Mouse (Mus musculus): ENCODE data around the gene Ddn. TPM values are rescaled to one million over a fixed set of nuclear protein-coding genes. Genes with fewer than 3 reads are reported as not detected.

The Ddn gene
- 100 to 1,000 TPM; 827 to 848 TPM for total RNA-seq (2021)

- no peak for DNase-seq (ENCODE audit: low spot score in 2 of 2)
- intact Hi-C loops (cut with DNase I), result loop anchor here (2.0 kb wide), 1 partner anchor 21 kb away; the partner anchor contains the start of gene Prkag1
Observed at GRCm38 (mm10) chr15:98809390-98809789, at the start of gene Ddn. TSS of gene Ddn (minus strand) at chr15:98809490.

GRCm38 (mm10) chr15:98854214-98854613 is 44.9 kb upstream of the Ddn start:
- no peak for DNase-seq (ENCODE audit: low spot score in 2 of 2)
- intact Hi-C loops (cut with DNase I), result no loop called here

- intact Hi-C loops (cut with DNase I), result no loop called here
- no peak for DNase-seq (ENCODE audit: low spot score in 2 of 2)
Observed at GRCm38 (mm10) chr15:98853161-98853937, 44.1 kb upstream of the Ddn start.

- DNase-seq (ENCODE audit: low spot score in 2 of 2), result no peak
- intact Hi-C loops (cut with DNase I), result no loop called here
Observed at GRCm38 (mm10) chr15:98852733-98853132, 43.4 kb upstream of the Ddn start.

- intact Hi-C loops (cut with DNase I), result no loop called here
- DNase-seq (ENCODE audit: low spot score in 2 of 2), result no peak
Observed at GRCm38 (mm10) chr15:98852071-98852470, 42.8 kb upstream of the Ddn start.

GRCm38 (mm10) chr15:98851229-98851818 is 42.0 kb upstream of the Ddn start:
- no peak for DNase-seq (ENCODE audit: low spot score in 2 of 2)
- intact Hi-C loops (cut with DNase I), result loop anchor here (2.0 kb wide), 1 partner anchor 13 kb away; no protein-coding TSS in a partner anchor

- no peak for DNase-seq (ENCODE audit: low spot score in 2 of 2)
- intact Hi-C loops (cut with DNase I), result loop anchor here (2.0 kb wide), 1 partner anchor 14 kb away; no protein-coding TSS in a partner anchor
Observed at GRCm38 (mm10) chr15:98850668-98851067, 41.4 kb upstream of the Ddn start.

- intact Hi-C loops (cut with DNase I), result loop anchor here (2.0 kb wide), 1 partner anchor 15 kb away; no protein-coding TSS in a partner anchor
- DNase-seq (ENCODE audit: low spot score in 2 of 2), result no peak
Observed at GRCm38 (mm10) chr15:98849956-98850600, 40.8 kb upstream of the Ddn start.

- intact Hi-C loops (cut with DNase I), result no loop called here
Observed at GRCm38 (mm10) chr15:98849165-98849564, 39.9 kb upstream of the Ddn start.

GRCm38 (mm10) chr15:98846140-98846539 is 36.9 kb upstream of the Ddn start:
- intact Hi-C loops (cut with DNase I), result no loop called here

More at GRCm38 (mm10) chr15:98849165-98849564, 39.9 kb upstream of the Ddn start:
- DNase-seq (ENCODE audit: low spot score in 2 of 2), result no peak

GRCm38 (mm10) chr15:98845149-98845548 is 35.9 kb upstream of the Ddn start:
- intact Hi-C loops (cut with DNase I), result no loop called here
- no peak for DNase-seq (ENCODE audit: low spot score in 2 of 2)

More at GRCm38 (mm10) chr15:98846140-98846539, 36.9 kb upstream of the Ddn start:
- DNase-seq (ENCODE audit: low spot score in 2 of 2), result no peak

- DNase-seq (ENCODE audit: low spot score in 2 of 2), result no peak
- intact Hi-C loops (cut with DNase I), result no loop called here
Observed at GRCm38 (mm10) chr15:98843595-98844223, 34.4 kb upstream of the Ddn start.

GRCm38 (mm10) chr15:98839671-98840585 is 30.6 kb upstream of the Ddn start:
- intact Hi-C loops (cut with DNase I), result no loop called here
- DNase-seq (ENCODE audit: low spot score in 2 of 2), result no peak

- intact Hi-C loops (cut with DNase I), result no loop called here
- no peak for DNase-seq (ENCODE audit: low spot score in 2 of 2)
Observed at GRCm38 (mm10) chr15:98839161-98839560, 29.9 kb upstream of the Ddn start.

- no peak for DNase-seq (ENCODE audit: low spot score in 2 of 2)
- intact Hi-C loops (cut with DNase I), result no loop called here
Observed at GRCm38 (mm10) chr15:98837743-98838103, 28.4 kb upstream of the Ddn start.

- intact Hi-C loops (cut with DNase I), result no loop called here
Observed at GRCm38 (mm10) chr15:98837006-98837742, 27.9 kb upstream of the Ddn start.

GRCm38 (mm10) chr15:98835291-98835690 is 26.0 kb upstream of the Ddn start:
- intact Hi-C loops (cut with DNase I), result no loop called here
- DNase-seq (ENCODE audit: low spot score in 2 of 2), result no peak

More at GRCm38 (mm10) chr15:98837006-98837742, 27.9 kb upstream of the Ddn start:
- no peak for DNase-seq (ENCODE audit: low spot score in 2 of 2)

- intact Hi-C loops (cut with DNase I), result loop anchor here (5.0 kb wide), 1 partner anchor 33 kb away; no protein-coding TSS in a partner anchor
Observed at GRCm38 (mm10) chr15:98834059-98834458, 24.8 kb upstream of the Ddn start.

More at GRCm38 (mm10) chr15:98834059-98834458, 24.8 kb upstream of the Ddn start:
- no peak for DNase-seq (ENCODE audit: low spot score in 2 of 2)

All from left cerebral cortex, postnatal 36 days (tissue).